Mouse (Mus musculus): Measurements from ENCODE around the gene Olfr463.

The Olfr463 gene

GRCm38 (mm10) chr11:87847884-87848283, 49.3 kb downstream of the Olfr463 start:
- no peak for DNase-seq (ENCODE audit: low spot score in 2 of 2)

- DNase-seq (ENCODE audit: low spot score in 2 of 2), result no peak
Measured at GRCm38 (mm10) chr11:87846968-87847600, 50.1 kb downstream of the Olfr463 start.

Data from heart, adult 9 months (tissue).